Mouse (Mus musculus) c-Kit-positive CD71-negative TER-119-negative erythroid progenitor cells, embryonic 14.5 days (primary cell): ENCODE data around the gene Mamdc4.
"Not testable (repeated sequence)": the region's sequence is repeated elsewhere in the genome, so short reads cannot be mapped to it uniquely, and the experiment has no call there.

ENCODE experiments used
- DNase-seq: peaks from one replicate; pipeline ENCODE4 v3.0.0-alpha.2; 2013; ENCODE audit warnings: low read depth

The Mamdc4 gene

DNA sequence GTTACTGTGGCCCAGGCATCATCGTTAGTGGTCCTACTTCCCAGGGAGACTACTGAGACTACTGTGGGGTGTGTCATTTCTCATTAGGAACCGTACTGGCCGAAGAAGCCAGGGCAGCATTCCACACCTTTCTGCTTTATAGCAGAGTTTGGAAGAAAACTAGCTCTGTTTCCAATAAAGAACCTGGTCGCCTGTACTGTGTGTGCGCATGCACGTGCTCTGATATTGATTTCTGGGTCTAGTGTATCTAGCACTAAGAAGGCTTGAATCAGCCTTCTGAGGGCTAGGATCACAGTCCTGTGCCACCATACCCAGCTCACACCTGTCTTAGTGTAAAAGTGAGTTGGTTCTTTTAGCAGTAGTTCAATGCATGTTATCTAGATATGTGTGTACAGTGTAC is 15.9 kb downstream of the Mamdc4 start:
- no peak for DNase-seq

DNA sequence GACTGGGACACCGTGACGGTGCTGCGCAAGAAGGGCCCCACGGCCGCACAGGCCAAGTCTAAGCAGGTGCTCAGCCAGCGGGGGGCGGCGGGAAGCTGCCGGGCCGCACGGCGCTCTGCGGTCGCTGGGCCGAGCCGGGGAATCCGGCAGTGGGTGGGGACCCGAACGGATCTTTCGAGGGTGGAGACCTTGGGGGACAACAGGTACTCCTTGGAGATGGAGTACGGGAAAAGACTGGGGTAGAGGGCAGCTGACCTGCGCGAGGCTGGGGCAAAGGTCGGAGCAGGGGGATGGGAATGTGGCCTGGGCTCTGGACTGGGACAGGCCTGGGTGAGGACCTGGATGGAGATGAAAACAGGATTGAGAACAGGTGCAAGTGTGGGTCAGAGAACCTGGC is 16.7 kb downstream of the Mamdc4 start:
- DNase-seq: no peak

DNA sequence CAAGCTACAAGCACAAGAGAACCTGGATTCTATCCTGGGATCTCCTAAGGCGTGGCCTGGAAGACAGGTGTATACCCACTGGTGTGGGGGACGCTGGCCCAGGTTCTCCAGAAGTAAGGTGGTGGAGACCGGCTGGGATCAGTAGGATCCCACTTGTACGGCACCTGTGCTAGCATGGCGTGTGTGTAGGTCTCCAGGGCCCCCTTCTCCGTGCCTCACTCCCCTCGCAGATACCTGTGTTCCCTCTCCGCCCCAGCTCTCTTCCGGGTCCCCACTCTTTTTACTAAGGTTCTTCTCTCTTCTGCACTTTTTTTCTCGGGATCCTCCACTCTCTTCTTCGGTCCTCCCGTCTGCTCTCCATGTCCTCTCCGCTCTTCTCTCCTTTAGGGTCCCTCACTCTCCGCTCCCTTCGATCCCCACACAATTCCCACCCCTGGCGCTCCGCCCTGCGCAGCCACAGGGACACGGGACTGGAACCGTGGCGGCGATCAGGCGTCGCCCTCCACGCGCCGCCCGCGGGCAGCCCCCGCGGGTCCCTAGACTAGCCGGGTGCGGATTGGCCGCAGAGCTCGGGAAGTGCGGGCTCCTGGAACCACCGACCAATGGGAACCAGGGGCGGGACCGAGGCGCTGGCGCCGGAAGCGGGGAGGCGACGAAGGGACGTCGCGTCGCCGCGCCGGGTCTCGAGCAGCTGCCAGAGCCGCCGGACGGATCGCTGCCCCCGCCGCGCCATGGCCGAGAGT is 17.3 kb downstream of the Mamdc4 start, which contains the start of gene Edf1:
Gene Edf1 (plus strand): TSS at position 627 of the 743 bp plus-strand sequence.
- peak; percentile 83 for DNase-seq

DNA sequence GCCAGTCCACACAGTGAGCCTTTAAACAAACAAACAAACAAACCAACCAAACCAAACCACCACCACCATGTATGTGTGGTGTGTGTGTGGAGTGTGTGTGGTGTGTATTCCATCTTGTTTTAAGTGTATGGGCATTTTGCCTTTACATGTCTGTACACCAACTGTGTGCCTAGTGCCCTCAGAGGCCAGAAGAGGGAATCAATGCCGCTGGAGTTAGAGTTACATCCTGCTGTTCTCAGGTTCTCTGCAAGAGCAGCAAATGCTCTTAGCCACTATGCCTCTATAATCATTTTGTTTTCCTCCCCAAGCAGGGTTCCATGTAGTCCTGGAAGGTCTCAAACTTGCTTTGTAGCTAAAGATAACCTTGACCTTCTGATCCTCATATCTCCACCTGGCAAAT is 18.3 kb downstream of the Mamdc4 start:
- no peak for DNase-seq

DNA sequence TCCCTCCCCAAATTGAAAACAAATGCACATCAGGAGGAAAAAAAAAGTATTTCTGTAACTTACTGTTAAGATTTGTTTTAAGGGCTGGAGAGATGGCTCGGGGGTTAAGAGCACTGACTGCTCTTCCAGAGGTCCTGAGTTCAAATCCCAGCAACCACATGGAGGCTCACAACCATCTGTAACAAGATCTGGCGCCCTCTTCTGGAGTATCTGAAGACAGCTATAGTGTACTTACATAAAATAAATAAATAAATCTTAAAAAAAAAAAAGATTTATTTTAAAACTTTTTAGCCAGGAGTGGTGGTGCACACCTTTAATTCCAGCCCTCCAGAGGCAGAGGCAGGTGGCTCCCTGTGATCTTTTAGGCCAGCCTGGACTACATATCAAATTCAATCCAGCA is 19.2 kb downstream of the Mamdc4 start:
- DNase-seq: not testable (repeated sequence)

DNA sequence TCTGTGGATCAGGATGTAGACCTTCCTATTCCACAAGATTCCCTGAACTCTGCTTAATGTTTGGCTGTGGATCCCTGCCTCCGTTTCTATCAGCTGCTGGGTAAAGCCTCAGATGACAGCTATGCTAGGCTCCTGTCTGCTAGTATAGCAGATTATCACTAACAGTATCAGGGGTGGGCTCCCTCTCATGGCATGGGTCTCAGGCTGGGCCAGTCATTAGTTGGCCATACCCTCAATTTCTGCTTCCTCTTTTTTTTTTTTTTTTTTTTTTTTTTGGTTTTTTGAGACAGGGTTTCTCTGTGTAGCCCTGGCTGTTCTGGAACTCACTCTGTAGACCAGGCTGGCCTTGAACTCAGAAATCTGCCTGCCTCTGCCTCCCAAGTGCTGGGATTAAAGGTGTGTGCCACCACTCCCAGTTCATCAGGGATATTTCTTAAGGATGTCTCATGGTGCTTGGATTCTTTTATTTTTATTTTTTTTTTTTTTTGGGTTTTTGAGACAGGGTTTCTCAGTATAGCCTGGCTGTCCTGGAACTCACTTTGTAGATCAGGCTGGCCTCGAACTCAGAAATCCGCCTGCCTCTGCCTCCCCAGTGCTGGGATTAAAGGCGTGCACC is 21.4 kb downstream of the Mamdc4 start:
- DNase-seq: not testable (repeated sequence)

DNA sequence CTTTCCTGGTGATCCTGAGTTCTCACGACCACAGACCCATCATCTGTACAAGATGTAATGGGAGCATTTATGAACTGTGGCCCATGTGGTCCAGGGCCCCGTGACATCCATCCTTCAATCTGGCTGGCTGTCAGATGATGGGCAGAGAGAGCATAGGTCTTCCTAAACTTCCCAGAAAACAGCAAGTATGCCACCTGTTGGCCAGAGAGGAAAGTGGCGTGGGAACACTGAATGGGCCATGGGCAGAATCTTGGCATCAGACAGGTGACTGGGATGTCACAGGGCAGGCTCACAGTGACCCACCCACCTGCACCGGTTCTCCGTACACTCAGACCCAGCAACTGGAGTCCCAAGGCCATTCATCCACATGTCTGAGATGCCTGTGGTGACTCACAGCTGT is 23.5 kb downstream of the Mamdc4 start:
- peak; percentile 30 for DNase-seq

DNA sequence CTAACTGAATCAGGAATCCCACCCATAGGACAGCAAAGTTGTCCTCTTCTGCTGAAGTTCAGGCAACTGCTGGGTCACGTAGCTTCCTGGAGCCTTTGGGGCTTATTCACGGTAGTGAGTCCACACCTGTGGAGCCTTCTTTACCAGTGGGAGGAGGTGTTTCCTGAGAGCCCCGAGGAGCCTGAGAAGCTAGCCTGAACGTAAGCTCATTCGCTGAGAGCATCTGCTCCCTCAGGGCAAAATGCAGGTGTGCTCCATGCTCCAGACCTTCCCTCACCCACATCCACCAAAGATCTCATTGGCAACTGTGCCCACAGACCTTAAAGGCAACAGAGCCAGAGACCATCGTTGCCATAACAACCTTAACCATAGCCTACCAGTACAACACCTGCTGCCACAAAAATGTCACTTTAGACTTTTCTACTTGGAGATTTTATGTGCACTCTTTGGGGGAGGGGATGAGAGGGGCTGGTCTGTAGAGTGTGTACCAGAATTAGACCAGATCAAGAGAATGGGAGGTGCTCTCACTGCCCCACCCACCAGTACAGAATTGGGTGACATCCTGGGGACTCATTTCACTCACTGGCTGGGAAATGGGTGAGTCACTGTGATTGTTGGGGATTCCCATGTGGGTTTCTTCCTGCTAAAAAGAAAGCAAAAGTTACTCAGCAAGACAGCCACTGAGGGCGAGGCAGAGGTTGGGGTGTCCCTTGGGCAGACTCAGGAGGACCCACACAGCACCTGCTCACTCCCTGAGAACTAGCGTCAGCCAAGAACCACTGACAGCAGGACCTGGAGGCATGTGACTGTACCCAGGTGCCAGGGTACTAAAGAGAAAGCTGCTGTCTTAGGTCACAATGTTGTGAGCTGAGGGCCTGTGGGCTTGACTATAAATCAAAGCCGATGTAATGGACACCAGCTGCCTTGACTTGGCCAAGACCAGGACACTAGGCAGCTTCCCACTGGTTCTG is 25.3 kb downstream of the Mamdc4 start:
- DNase-seq: no peak

DNA sequence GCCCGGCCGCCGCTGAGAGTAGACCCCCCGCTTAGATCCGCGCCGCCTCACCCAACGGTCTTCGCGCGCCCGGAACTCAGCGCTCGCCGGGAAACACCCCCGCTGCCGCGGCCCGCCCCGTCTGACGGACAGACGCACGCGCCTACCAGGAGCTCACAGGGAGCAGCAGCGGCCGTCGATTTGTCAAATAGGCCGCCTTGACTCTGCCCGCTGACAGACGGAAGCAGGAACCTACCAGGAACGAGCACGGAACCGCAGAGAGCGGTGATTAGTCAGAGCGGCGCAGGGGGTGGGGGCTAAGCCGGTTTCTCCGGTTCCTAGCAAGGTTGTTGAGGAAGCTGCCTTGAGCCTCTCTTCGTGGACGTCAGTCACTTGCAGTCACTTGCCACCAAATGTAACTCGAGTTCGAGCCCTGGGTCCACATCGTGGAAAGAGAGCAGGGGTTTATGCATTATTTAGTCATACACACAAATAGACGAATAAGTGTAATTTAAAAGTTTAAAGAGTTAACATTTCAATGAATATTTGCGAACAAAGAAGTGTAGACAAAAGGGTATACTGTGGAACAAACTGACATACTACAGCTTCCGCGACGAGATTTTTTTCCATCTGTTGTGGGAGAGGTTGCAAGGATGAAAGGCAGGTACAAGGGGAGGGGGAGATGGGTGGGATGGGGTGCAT is 27.7 kb downstream of the Mamdc4 start, which contains the start of gene Traf2:
Gene Traf2 (minus strand): TSS at position 130 of the 681 bp plus-strand sequence.
- DNase-seq: peak; percentile 97

DNA sequence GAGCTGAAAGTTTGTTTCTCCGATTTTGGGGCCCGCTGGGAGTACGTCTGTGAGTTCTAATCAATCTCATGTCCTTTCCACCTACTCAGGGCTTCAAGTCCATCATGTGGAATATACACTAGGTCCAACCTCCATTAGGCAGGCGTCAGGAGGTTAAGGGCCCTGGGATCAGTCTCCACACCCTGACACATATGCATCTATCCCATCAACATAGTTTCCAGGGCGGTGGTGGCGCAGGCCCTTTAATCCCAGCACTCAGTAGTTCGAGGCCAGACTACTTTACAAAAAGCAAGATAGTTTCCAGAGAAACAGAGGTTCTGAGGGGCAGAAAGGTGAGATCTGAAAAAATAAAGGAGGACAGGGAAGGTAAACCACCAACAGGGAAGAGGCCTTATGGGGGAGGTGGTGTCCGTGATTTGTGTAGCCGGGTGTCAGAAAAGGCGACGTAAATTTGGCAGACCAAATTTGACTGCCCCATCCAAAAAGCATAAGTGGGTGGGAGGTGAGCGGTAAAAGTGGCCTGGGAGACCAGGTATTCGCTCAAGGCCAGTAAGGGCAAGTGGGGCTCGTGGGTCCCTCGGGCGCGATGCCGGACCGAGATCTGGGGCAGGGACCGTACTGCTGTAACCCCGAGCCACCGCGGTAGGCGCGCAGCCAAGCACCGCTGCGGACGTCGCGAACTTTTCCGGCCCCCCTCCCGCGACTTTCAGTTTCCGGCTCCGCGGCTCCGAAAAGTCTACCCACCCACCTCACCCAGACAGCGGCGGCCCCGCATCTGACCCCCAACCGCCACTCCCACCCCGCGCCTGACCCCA is 28.4 kb downstream of the Mamdc4 start:
- DNase-seq: peak; percentile 14

DNA sequence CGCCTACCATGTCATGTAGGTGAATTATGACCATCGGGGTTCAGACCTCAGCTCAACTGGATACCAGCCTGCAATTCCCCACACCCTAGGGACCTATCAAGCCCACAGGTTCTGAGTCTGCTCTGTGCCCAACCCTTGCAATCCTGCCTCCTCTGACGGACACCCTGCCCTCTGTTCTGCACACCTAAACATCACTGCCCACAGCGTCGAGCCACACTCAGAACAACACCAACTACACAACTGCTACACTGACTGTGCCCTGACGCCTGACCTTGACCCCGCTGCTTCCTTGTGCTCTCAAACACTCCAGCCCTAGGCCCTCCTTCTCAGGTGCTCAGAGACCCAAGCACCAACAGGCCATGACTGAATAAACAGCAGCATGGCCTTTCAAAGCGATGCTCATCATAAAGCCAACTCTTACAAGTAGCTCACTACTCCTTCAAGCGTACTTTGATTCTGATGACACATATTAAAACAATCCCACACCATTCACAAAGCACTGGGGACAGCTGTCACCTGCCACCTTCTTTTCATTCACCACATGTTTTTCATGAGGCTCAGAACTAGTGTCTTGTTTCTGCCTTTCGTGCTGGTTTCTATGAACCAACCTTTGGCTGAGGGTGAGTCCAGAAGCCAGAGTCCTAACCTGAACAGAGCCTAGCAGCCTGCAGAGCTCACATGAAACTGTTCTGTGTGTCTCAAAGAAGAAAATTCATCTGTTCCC is 32.8 kb downstream of the Mamdc4 start:
- no peak for DNase-seq

DNA sequence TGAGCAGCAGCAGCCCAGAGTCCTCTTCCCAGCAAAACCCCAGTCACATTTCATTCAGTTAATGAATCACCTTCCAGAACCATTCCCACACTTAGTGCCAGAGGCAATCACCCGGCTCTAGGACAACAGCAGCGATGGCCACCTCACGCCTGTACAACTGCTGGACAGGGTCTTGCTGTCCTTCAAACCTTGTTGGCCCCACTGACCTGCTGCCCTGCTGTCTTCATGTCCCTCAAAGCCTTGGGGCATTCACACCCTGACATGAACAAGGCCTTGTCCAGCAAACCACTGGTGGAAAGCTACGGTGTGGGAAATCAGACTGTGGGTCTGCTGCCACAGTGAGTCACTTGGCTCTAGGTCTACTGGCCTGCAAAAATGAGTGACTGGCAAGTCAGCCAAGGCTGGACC is 34.1 kb downstream of the Mamdc4 start:
- no peak for DNase-seq

DNA sequence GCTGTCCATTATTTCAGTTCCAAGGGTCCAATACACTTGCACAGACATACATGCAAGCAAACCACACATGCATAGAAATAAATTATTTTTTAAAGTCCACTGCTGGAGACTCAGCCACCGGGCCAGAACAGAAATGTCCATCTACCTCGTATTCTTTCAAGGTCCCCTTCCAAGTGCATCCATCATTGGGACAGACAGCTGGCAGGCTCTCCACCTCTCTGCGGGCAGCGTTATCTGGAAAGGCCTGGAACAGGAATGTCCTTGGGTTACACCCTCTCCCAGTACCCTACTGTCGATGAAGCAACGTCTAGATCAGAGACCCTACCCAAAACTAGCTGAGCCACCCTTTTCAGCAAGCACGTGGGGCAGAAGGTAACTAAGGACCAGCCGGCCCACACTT is 38.1 kb downstream of the Mamdc4 start:
- DNase-seq: no peak

DNA sequence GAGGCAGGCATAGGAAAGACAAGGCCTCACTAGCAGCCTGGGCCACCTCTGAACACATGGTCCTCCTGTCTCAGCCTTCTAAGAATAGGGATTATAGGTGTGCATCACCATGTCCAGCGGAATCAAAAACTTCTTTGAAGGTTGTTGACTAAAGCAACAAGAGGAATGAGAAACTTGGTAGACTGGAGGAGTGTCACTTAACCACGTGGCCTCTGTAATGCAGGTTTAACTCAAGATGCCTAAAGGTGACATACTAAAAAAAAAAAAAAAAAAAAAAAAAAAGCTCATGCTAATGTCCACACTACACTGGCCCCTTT is 39.8 kb downstream of the Mamdc4 start:
- no peak for DNase-seq

DNA sequence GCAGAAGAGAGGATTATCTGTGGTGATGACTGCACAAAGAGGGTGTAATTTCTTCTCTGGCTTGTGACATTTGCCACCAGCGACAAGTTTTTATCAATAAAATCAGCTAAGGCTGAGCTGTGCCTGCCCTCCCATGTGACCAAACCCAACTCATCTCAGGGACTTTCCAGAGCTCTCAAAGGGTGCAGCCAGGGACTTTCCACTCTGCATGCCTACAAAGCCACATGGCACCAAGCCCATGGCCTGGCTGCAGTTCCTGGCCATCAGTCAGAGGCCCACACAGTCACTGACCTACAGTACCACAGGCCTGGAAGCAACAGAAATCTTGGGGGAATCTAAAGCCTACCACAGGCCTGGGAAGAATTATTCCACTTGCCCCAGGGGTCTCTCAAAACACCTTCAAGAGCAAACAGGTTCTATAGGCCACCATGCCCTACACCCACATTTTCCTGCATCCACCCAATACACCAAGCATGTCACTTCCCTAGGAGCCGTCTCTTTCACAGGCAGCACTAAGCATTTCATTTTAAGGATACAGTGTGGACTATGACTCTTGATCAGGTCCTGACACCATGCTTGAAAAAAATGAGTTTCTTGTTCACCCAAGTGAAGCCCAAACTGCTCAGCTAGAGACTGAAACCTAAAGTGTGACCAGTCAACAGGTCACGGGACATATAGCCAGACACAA is 40.3 kb downstream of the Mamdc4 start:
- DNase-seq: no peak

DNA sequence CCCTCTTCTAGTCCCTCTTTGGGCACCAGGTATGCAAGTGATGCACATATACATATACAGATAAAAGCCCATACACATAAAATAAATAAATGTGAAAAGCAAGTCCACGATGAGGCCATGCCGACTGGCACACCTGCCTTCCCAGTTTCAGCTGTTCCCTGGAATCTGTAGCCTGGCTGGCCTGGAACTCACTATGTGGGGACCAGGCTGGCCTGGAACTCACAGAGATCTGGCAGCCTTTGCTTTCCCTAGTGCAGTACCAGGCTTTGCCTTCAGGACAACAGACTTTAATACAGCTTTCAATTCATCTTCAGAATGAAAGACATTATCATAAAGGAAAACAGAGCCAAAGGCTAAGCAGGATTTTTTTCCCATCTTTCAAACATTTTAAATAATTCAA is 40.9 kb downstream of the Mamdc4 start:
- no peak for DNase-seq

DNA sequence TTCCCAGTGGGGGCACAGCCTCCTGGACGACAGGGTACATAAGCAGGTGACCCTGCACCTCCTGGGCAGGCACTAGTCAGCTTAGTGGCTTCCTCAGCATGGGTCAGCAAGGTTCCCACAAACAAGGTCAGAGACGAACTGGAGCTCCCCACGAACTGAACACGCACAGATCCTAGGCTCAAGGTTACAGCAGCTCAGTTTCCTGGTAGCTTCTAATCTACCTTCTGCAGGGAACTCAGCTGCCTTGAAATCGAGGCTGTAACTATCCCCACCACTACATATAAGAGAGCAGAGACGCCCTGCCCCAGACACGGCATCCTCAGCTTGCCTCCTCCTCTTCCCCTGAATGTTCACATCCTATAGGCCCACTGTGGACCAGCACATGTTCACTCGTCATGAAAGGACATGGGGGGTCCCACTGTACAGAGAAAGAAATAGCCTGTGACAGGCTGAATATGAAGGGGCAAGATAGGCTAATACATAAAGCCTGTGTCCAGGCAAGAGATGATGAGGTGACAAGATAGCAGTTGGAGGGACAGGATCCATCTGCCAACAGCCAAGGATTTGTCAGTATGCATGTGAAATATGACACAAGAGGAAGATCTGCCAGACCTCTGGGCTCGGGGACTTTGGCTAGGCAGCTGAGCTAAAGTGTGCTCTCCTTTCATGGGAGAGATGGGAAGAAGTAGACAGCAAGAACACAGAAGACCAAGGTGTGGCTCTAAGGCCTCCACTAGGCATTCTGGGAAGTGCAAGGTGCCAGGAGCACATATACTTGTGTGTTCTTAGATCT is 47.9 kb downstream of the Mamdc4 start:
- DNase-seq: no peak
